13 mouse cellular contexts compared by ENCODE assay signal in genomic region chr14:40885225-40885624, GRCm38 (mm10). TPM values are rescaled to one million over a fixed set of nuclear protein-coding genes. Genes with fewer than 3 reads are reported as not detected.
DNase-seq lines count a peak whose midpoint lies in the region; ATAC-seq lines count a peak whose summit lies in the region.
"Had no signal": no experiment of that assay in that cellular context is flagged by ENCODE, and none has a peak within 500 bp of the region (broad histone marks: within the 10 kb centered on the region; RNA-seq: fewer than 3 reads in every experiment).

No protein-coding gene starts in this region.

- no peak overlapping the region for H3K4me2 ChIP-seq in midbrain, embryonic 11.5 days
- no peak overlapping the region for H3K4me2 ChIP-seq in midbrain, embryonic 15.5 days
- no peak overlapping the region for H3K4me2 ChIP-seq in liver, embryonic 12.5 days
- H3K4me2 ChIP-seq: hindbrain, embryonic 13.5 days had no signal

- no peak overlapping the region for H3K4me3 ChIP-seq in midbrain, embryonic 11.5 days (ENCODE audit: low read depth, low read length)
- H3K4me3 ChIP-seq in midbrain, embryonic 15.5 days = no peak overlapping the region
- H3K4me3 ChIP-seq in liver, embryonic 12.5 days = no peak overlapping the region
- H3K4me3 ChIP-seq: hindbrain, embryonic 13.5 days; left cerebral cortex, adult 2 months; midbrain, embryonic 10.5 days had no signal

- H3K4me1 ChIP-seq in midbrain, embryonic 11.5 days (ENCODE audit: control insufficient read depth, insufficient read depth, low read length) = no peaks in the 10 kb centered on the region
- no peaks in the 10 kb centered on the region for H3K4me1 ChIP-seq in midbrain, embryonic 15.5 days
- peaks cover 29% of the 10 kb centered on the region for H3K4me1 ChIP-seq in liver, embryonic 12.5 days
- H3K4me1 ChIP-seq: hindbrain, embryonic 13.5 days; midbrain, embryonic 10.5 days had no signal

- peak; percentile 48 for DNase-seq in gastrocnemius, adult 18-20 months (ENCODE audit: low spot score)
- no peak for DNase-seq in gastrocnemius, postnatal 36 days
- peak; percentile 21 for DNase-seq in midbrain, embryonic 11.5 days (ENCODE audit: low spot score, missing footprints)
- peak; percentile 26 to 87 for DNase-seq in left cerebral cortex, postnatal 25 days (ENCODE audit: low spot score in 2 of 2)
- peak; percentile 31 to 40 for DNase-seq in right cerebral cortex, postnatal 36 days (ENCODE audit: low spot score in 2 of 2)
- DNase-seq in cerebellum, adult 9-11 months = no peak
- DNase-seq: adrenal gland, adult 8-10 months had no signal

- H3K9ac ChIP-seq in midbrain, embryonic 11.5 days (ENCODE audit: low read length) = no peak overlapping the region
- H3K9ac ChIP-seq in midbrain, embryonic 15.5 days = no peak overlapping the region
- H3K9ac ChIP-seq in liver, embryonic 12.5 days = no peak overlapping the region
- H3K9ac ChIP-seq: hindbrain, embryonic 13.5 days had no signal

- intact Hi-C loops in gastrocnemius, postnatal 36 days (cut with DNase I) = no loop called here
- intact Hi-C loops in left cerebral cortex, postnatal 25 days (cut with DNase I) = no loop called here

- no peak overlapping the region for H3K27ac ChIP-seq in midbrain, embryonic 11.5 days (ENCODE audit: low read depth, low read length)
- no peak overlapping the region for H3K27ac ChIP-seq in midbrain, embryonic 15.5 days
- H3K27ac ChIP-seq in liver, embryonic 12.5 days = no peak overlapping the region
- H3K27ac ChIP-seq: hindbrain, embryonic 13.5 days; left cerebral cortex, adult 2 months; midbrain, embryonic 10.5 days; stomach, postnatal 0 days had no signal

- no peaks in the 10 kb centered on the region for H3K27me3 ChIP-seq in midbrain, embryonic 11.5 days (ENCODE audit: control insufficient read depth, insufficient read depth, low read length)
- H3K27me3 ChIP-seq in midbrain, embryonic 15.5 days (replicated peaks) = no peaks in the 10 kb centered on the region
- H3K27me3 ChIP-seq in liver, embryonic 12.5 days (replicated peaks) = no peaks in the 10 kb centered on the region
- H3K27me3 ChIP-seq: hindbrain, embryonic 13.5 days had no signal

- ATAC-seq in midbrain, embryonic 11.5 days (ENCODE audit: low FRiP score) = no peak
- no peak for ATAC-seq in midbrain, embryonic 15.5 days (replicated peaks)
- no peak for ATAC-seq in liver, embryonic 12.5 days

- no peaks in the 10 kb centered on the region for H3K9me3 ChIP-seq in midbrain, embryonic 11.5 days (ENCODE audit: control insufficient read depth, low read length)
- H3K9me3 ChIP-seq in midbrain, embryonic 15.5 days = no peaks in the 10 kb centered on the region
- no peaks in the 10 kb centered on the region for H3K9me3 ChIP-seq in liver, embryonic 12.5 days (replicated peaks)
- H3K9me3 ChIP-seq: hindbrain, embryonic 13.5 days; midbrain, embryonic 10.5 days had no signal

- 36% methylated on average over 4 of the region's 4 CpGs for WGBS in midbrain, embryonic 11.5 days
- 32% methylated on average over 4 of the region's 4 CpGs for WGBS in midbrain, embryonic 15.5 days
- WGBS in liver, embryonic 12.5 days (ENCODE audit: insufficient replicate concordance) = 40% methylated on average over 4 of the region's 4 CpGs

- H3K36me3 ChIP-seq in midbrain, embryonic 11.5 days (ENCODE audit: control insufficient read depth, insufficient read depth, low read length) = no peaks in the 10 kb centered on the region
- H3K36me3 ChIP-seq in midbrain, embryonic 15.5 days (replicated peaks) = no peaks in the 10 kb centered on the region
- H3K36me3 ChIP-seq in liver, embryonic 12.5 days = no peaks in the 10 kb centered on the region
- H3K36me3 ChIP-seq: hindbrain, embryonic 13.5 days; midbrain, embryonic 10.5 days had no signal

RNA-seq across cellular contexts. Expression of gene Sh2d4b, which starts 7.8 kb away (rescaled TPM):
- under 1 TPM; 0.09 to 0.14 TPM for total RNA-seq in gastrocnemius, adult 18-20 months (2021)
- total RNA-seq in gastrocnemius, postnatal 36 days (2021) = under 1 TPM; 0.33 to 0.44 TPM
- polyA plus RNA-seq in midbrain, embryonic 11.5 days (2014; fragmentation: Nextera tagmentation; extraction: Ambion mirVana) = 0.76 and 0.78 TPM in 2 replicates
- polyA plus RNA-seq in midbrain, embryonic 15.5 days (2015; fragmentation: Nextera tagmentation; extraction: Ambion mirVana) = 1.1 and 1.7 TPM in 2 replicates
- total RNA-seq in left cerebral cortex, postnatal 25 days (2021) = 1 to 10 TPM; 2.9 to 4.4 TPM
- 0.16 and 0.20 TPM in 2 replicates for polyA plus RNA-seq in liver, embryonic 12.5 days (2016; fragmentation: Nextera tagmentation; extraction: Ambion mirVana)

Comparison
In these comparisons a context has a peak if more than half of its experiments do, and no peak if none do; other contexts are left out.
1. DNase-seq: peak in gastrocnemius, adult 18-20 months (single experiment), midbrain, embryonic 11.5 days (single experiment), left cerebral cortex, postnatal 25 days (2 of 2) and right cerebral cortex, postnatal 36 days (2 of 2); none in gastrocnemius, postnatal 36 days (0 of 2) and cerebellum, adult 9-11 months (single experiment).